Mouse (Mus musculus): Measurements from ENCODE around the gene Tenm2. TPM values are rescaled to one million over a fixed set of nuclear protein-coding genes. Genes with fewer than 3 reads are reported as not detected.

Tenm2 gene
- total and polyA plus RNA-seq, 2 experiments from 2014 or later: 41.8 to 91.3 TPM

DNA sequence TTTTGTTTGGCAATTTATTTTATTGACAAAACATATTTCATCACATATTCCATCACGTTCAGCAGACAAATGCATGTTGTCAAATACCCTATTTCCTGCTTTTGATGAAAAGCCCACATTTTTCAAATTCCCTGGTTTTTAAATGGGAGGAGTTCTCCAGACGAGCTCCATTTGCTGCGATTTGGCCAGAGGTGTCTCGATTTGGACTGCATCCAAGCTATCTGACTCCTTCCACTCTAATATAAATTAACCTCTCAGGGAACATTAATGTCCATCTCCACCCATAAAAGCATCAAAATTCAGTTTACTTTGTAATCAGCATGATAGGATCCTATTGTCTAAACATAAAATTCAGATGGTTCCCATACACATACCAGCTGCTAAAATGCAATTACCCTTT lies 120.6 kb downstream of the Tenm2 start:
- DNase-seq (no peak), ATAC-seq (no peak)
- Histone ChIP-seq H3K36me3 (ENCODE audit: insufficient read depth) (no peaks in the 10 kb centered on the region), H3K27me3 (ENCODE audit: insufficient read depth, low read length) (no peaks in the 10 kb centered on the region), H3K27ac (ENCODE audit: low read depth, low read length) (no peak overlapping the region), H3K4me1 (ENCODE audit: insufficient read depth) (no peaks in the 10 kb centered on the region), H3K9me3 (ENCODE audit: low read length) (no peaks in the 10 kb centered on the region), H3K4me2 (ENCODE audit: low read depth) (no peak overlapping the region), H3K4me3 (ENCODE audit: low read depth, low read length) (no peak overlapping the region), H3K9ac (no peak overlapping the region)
- no peak for TF ChIP-seq CTCF (IDR thresholded peaks at IDR 0.05; ENCODE audit: low read depth)
- 49% methylated on average over 4 of the region's 4 CpGs for WGBS

GRCm38 (mm10) chr11:37107069-37107468 lies 128.7 kb downstream of the Tenm2 start:
- H3K9ac ChIP-seq: no peak overlapping the region
- H3K27me3 ChIP-seq (ENCODE audit: insufficient read depth, low read length): no peaks in the 10 kb centered on the region
- no peaks in the 10 kb centered on the region for H3K9me3 ChIP-seq (ENCODE audit: low read length)
- 32% methylated on average over 2 of the region's 2 CpGs for WGBS
- H3K36me3 ChIP-seq (ENCODE audit: insufficient read depth): no peaks in the 10 kb centered on the region
- H3K4me3 ChIP-seq (ENCODE audit: low read depth, low read length): no peak overlapping the region
- no peak for TF ChIP-seq CTCF (IDR thresholded peaks at IDR 0.05; ENCODE audit: low read depth)
- DNase-seq: peak; percentile 50
- H3K4me1 ChIP-seq (ENCODE audit: insufficient read depth): no peaks in the 10 kb centered on the region
- H3K27ac ChIP-seq (ENCODE audit: low read depth, low read length): no peak overlapping the region
- no peak overlapping the region for H3K4me2 ChIP-seq (ENCODE audit: low read depth)
- ATAC-seq: 0 out of 2 replicates have a peak, but pooled peaks have one; percentile 23

GRCm38 (mm10) chr11:37079403-37079802 lies 156.4 kb downstream of the Tenm2 start:
- TF ChIP-seq CTCF (IDR thresholded peaks at IDR 0.05; ENCODE audit: low read depth): no peak
- DNase-seq (no peak), ATAC-seq (no peak)
- H3K9ac ChIP-seq: no peak overlapping the region
- H3K27me3 ChIP-seq (ENCODE audit: insufficient read depth, low read length): no peaks in the 10 kb centered on the region
- 92% methylated on average over 5 of the region's 5 CpGs for WGBS
- H3K4me3 ChIP-seq (ENCODE audit: low read depth, low read length): no peak overlapping the region
- H3K36me3 ChIP-seq (ENCODE audit: insufficient read depth): no peaks in the 10 kb centered on the region
- no peaks in the 10 kb centered on the region for H3K4me1 ChIP-seq (ENCODE audit: insufficient read depth)
- H3K9me3 ChIP-seq (ENCODE audit: low read length): no peaks in the 10 kb centered on the region
- no peak overlapping the region for H3K4me2 ChIP-seq (ENCODE audit: low read depth)
- H3K27ac ChIP-seq (ENCODE audit: low read depth, low read length): no peak overlapping the region

DNA sequence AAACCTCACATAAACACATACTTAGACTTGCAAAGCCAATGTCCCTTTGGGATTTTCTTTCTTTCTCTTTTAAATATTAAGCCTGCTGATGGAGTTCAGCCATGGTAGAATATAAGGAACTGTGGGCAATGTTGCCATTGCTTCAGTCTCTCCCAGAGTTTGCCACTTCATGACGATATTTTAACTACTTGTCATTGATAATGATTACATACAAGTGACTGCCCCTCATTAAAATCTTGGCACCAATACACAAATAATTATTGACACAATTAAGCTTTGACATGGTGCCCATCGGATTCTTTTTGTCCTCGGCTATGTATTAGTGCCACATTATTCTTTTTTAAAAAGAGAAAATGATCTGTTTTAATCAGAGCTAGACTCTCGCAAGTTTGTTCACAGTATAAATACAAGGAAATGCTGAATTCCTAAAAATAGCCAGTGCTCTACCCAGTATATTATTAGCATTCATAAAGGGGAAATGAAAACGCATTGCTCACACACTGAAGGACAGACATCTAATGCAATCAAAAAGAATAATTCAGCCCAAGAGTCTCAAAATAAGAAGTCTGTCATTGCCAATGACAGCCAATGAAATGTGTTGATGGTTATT lies 158.7 kb downstream of the Tenm2 start:
- Histone ChIP-seq H3K27me3 (ENCODE audit: insufficient read depth, low read length) (no peaks in the 10 kb centered on the region), H3K4me1 (ENCODE audit: insufficient read depth) (no peaks in the 10 kb centered on the region), H3K27ac (ENCODE audit: low read depth, low read length) (no peak overlapping the region), H3K9ac (no peak overlapping the region), H3K4me3 (ENCODE audit: low read depth, low read length) (no peak overlapping the region), H3K9me3 (ENCODE audit: low read length) (no peaks in the 10 kb centered on the region), H3K36me3 (ENCODE audit: insufficient read depth) (no peaks in the 10 kb centered on the region), H3K4me2 (ENCODE audit: low read depth) (no peak overlapping the region)
- 20% methylated on average over 5 of the region's 5 CpGs for WGBS
- DNase-seq (no peak), ATAC-seq (no peak)
- TF ChIP-seq CTCF (IDR thresholded peaks at IDR 0.05; ENCODE audit: low read depth): no peak

GRCm38 (mm10) chr11:37075349-37075748 lies 160.4 kb downstream of the Tenm2 start:
- Histone ChIP-seq H3K36me3 (ENCODE audit: insufficient read depth) (no peaks in the 10 kb centered on the region), H3K4me2 (ENCODE audit: low read depth) (no peak overlapping the region), H3K4me3 (ENCODE audit: low read depth, low read length) (no peak overlapping the region), H3K4me1 (ENCODE audit: insufficient read depth) (no peaks in the 10 kb centered on the region), H3K27ac (ENCODE audit: low read depth, low read length) (no peak overlapping the region), H3K9me3 (ENCODE audit: low read length) (no peaks in the 10 kb centered on the region), H3K27me3 (ENCODE audit: insufficient read depth, low read length) (no peaks in the 10 kb centered on the region), H3K9ac (no peak overlapping the region)
- TF ChIP-seq CTCF (IDR thresholded peaks at IDR 0.05; ENCODE audit: low read depth): no peak
- peak; percentile 73 for ATAC-seq
- WGBS: 76% methylated on average over 10 of the region's 10 CpGs
- DNase-seq: no peak

GRCm38 (mm10) chr11:37065459-37065858 lies 170.3 kb downstream of the Tenm2 start:
- H3K4me3 ChIP-seq (ENCODE audit: low read depth, low read length): no peak overlapping the region
- WGBS: 61% methylated on average over 3 of the region's 3 CpGs
- H3K4me1 ChIP-seq (ENCODE audit: insufficient read depth): no peaks in the 10 kb centered on the region
- no peak overlapping the region for H3K9ac ChIP-seq
- H3K4me2 ChIP-seq (ENCODE audit: low read depth): no peak overlapping the region
- no peak for TF ChIP-seq CTCF (IDR thresholded peaks at IDR 0.05; ENCODE audit: low read depth)
- no peak overlapping the region for H3K27ac ChIP-seq (ENCODE audit: low read depth, low read length)
- no peaks in the 10 kb centered on the region for H3K36me3 ChIP-seq (ENCODE audit: insufficient read depth)
- no peaks in the 10 kb centered on the region for H3K9me3 ChIP-seq (ENCODE audit: low read length)
- no peaks in the 10 kb centered on the region for H3K27me3 ChIP-seq (ENCODE audit: insufficient read depth, low read length)
- ATAC-seq: no peak
- DNase-seq: no peak

- Histone ChIP-seq H3K4me2 (ENCODE audit: low read depth) (no peak overlapping the region), H3K4me1 (ENCODE audit: insufficient read depth) (no peaks in the 10 kb centered on the region), H3K36me3 (ENCODE audit: insufficient read depth) (no peaks in the 10 kb centered on the region), H3K27ac (ENCODE audit: low read depth, low read length) (no peak overlapping the region), H3K9ac (no peak overlapping the region), H3K9me3 (ENCODE audit: low read length) (no peaks in the 10 kb centered on the region), H3K4me3 (ENCODE audit: low read depth, low read length) (no peak overlapping the region), H3K27me3 (ENCODE audit: insufficient read depth, low read length) (no peaks in the 10 kb centered on the region)
- DNase-seq (no peak), ATAC-seq (no peak)
- peak; percentile 56 for TF ChIP-seq CTCF (IDR thresholded peaks at IDR 0.05; ENCODE audit: low read depth)
- 72% methylated on average over 5 of the region's 5 CpGs for WGBS
Observed at GRCm38 (mm10) chr11:37046671-37047070, 189.1 kb downstream of the Tenm2 start.
